Mouse (Mus musculus): ENCODE data around the gene Tnfaip2. TPM values are rescaled to one million over a fixed set of nuclear protein-coding genes. Genes with fewer than 3 reads are reported as not detected.

Gene Tnfaip2
- total and polyA plus RNA-seq, 2 experiments from 2014 or later = 9.5 to 14.8 TPM

- TF ChIP-seq CTCF (IDR thresholded peaks at IDR 0.05; ENCODE audit: low read depth) (no peak), EP300 (IDR thresholded peaks at IDR 0.05; ENCODE audit: low read depth) (no peak)
- DNase-seq (ENCODE audit: low spot score) (no peak), ATAC-seq (ENCODE audit: insufficient read depth, low read depth) (0 out of 2 replicates have a peak, but pooled peaks have one; percentile 24)
- Histone ChIP-seq H3K4me2 (ENCODE audit: low read depth, low read length) (peak within 1 kb of the TSS; percentile 34), H3K4me3 (ENCODE audit: low read depth, low read length) (peak within 1 kb of the TSS; percentile 25; the same call in 1 of the 2 replicates), H3K27ac (ENCODE audit: low read depth) (no peak within 1 kb of the TSS), H3K9me3 (replicated peaks; ENCODE audit: control insufficient read depth, low read length) (no peaks in the 10 kb centered on the region), H3K4me1 (ENCODE audit: control insufficient read depth, insufficient read depth) (0 out of 2 replicates have a peak, but pooled peaks cover 5% of the 10 kb centered on the region), H3K27me3 (ENCODE audit: control insufficient read depth, insufficient read depth, low read length) (peaks cover 23% of the 10 kb centered on the region), H3K9ac (replicated peaks; ENCODE audit: low read depth, low read length) (no peak within 1 kb of the TSS), H3K36me3 (replicated peaks; ENCODE audit: control insufficient read depth, insufficient read depth, low read length) (no peaks in the 10 kb centered on the region)
- WGBS = 8% methylated on average over 20 of the region's 24 CpGs
Measured at GRCm38 (mm10) chr12:111406622-111407021, 35.6 kb upstream of the Tnfaip2 start, which contains the start of gene Lbhd2. Gene Lbhd2 (plus strand): TSS chr12:111406809.

- Histone ChIP-seq H3K4me2 (ENCODE audit: low read depth, low read length) (no peak overlapping the region), H3K9ac (replicated peaks; ENCODE audit: low read depth, low read length) (no peak overlapping the region)
- WGBS = 60% methylated on average over 5 of the region's 5 CpGs
Measured at GRCm38 (mm10) chr12:111409583-111409982, 32.7 kb upstream of the Tnfaip2 start.

DNA sequence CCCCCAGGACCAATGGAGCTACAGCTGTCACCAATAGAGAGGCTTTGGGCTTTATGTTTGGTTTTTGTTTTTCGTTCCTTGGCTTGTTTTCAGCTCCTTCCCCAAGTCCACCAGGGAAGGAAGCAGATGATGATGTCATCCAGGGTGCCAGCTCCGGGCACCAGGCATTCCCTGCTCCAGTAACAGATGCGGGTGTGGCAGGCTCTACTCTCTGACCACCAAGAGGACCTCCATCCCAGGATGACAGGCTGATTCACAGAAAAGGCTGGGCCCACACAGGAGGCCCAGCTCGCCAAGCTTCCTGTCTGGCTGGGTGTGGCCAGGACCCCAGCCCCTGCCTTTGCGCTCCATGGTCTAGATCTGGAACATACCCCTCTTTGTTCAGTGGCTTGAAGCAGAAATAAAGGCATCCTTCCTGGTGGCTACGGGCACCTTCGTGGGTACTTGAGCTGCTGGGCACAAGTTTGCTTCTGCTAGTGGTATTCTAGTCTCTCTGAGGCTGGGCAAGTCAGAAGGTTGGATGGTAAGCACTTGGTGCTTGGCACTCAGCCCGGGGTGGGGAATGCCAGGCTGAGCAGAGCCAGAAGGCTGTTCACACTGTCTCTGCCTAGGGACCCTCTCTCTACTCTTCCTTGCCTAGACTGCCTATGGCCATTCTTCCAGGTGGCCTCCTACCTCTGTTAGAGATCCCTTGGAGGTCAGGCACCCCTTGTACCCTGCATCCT is 30.5 kb upstream of the Tnfaip2 start:
- no peak for TF ChIP-seq EP300 (IDR thresholded peaks at IDR 0.05; ENCODE audit: low read depth)
- peak overlapping the region; percentile 87; the same call in 1 of the 2 replicates for H3K27ac ChIP-seq (ENCODE audit: low read depth)
- ATAC-seq (ENCODE audit: insufficient read depth, low read depth) (peak; percentile 29; the same call in 1 of the 2 replicates), DNase-seq (ENCODE audit: low spot score) (no peak)
- peaks cover 13% of the 10 kb centered on the region for H3K27me3 ChIP-seq (ENCODE audit: control insufficient read depth, insufficient read depth, low read length)
- no peak overlapping the region for H3K4me2 ChIP-seq (ENCODE audit: low read depth, low read length)
- WGBS = 63% methylated on average over 8 of the region's 8 CpGs
- H3K4me3 ChIP-seq (ENCODE audit: low read depth, low read length) = no peak overlapping the region
- no peak overlapping the region for H3K9ac ChIP-seq (replicated peaks; ENCODE audit: low read depth, low read length)
- H3K36me3 ChIP-seq (replicated peaks; ENCODE audit: control insufficient read depth, insufficient read depth, low read length) = no peaks in the 10 kb centered on the region
- no peaks in the 10 kb centered on the region for H3K9me3 ChIP-seq (replicated peaks; ENCODE audit: control insufficient read depth, low read length)
- peaks cover 23% of the 10 kb centered on the region for H3K4me1 ChIP-seq (ENCODE audit: control insufficient read depth, insufficient read depth)

More at GRCm38 (mm10) chr12:111409583-111409982, 32.7 kb upstream of the Tnfaip2 start:
- Histone ChIP-seq H3K27me3 (ENCODE audit: control insufficient read depth, insufficient read depth, low read length) (peaks cover 23% of the 10 kb centered on the region), H3K9me3 (replicated peaks; ENCODE audit: control insufficient read depth, low read length) (no peaks in the 10 kb centered on the region), H3K27ac (ENCODE audit: low read depth) (no peak overlapping the region), H3K36me3 (replicated peaks; ENCODE audit: control insufficient read depth, insufficient read depth, low read length) (no peaks in the 10 kb centered on the region), H3K4me3 (ENCODE audit: low read depth, low read length) (no peak overlapping the region), H3K4me1 (ENCODE audit: control insufficient read depth, insufficient read depth) (peaks cover 21% of the 10 kb centered on the region)
- ATAC-seq (ENCODE audit: insufficient read depth, low read depth) = no peak
- no peak for DNase-seq (ENCODE audit: low spot score)
- TF ChIP-seq CTCF (IDR thresholded peaks at IDR 0.05; ENCODE audit: low read depth) (no peak), EP300 (IDR thresholded peaks at IDR 0.05; ENCODE audit: low read depth) (no peak)

- H3K27ac ChIP-seq (ENCODE audit: low read depth) = peak overlapping the region; percentile 87
- H3K4me2 ChIP-seq (ENCODE audit: low read depth, low read length) = peak overlapping the region; percentile 67
- no peaks in the 10 kb centered on the region for H3K36me3 ChIP-seq (replicated peaks; ENCODE audit: control insufficient read depth, insufficient read depth, low read length)
- H3K9ac ChIP-seq (replicated peaks; ENCODE audit: low read depth, low read length) = peak overlapping the region; percentile 48; the same call in 1 of the 2 replicates
- DNase-seq (ENCODE audit: low spot score) = no peak
- WGBS = 8% methylated on average over 12 of the region's 12 CpGs
- peaks cover 31% of the 10 kb centered on the region for H3K4me1 ChIP-seq (ENCODE audit: control insufficient read depth, insufficient read depth)
- peak; percentile 21 for ATAC-seq (ENCODE audit: insufficient read depth, low read depth)
- peak; percentile 32 for TF ChIP-seq CTCF (IDR thresholded peaks at IDR 0.05; ENCODE audit: low read depth)
- no peak for TF ChIP-seq EP300 (IDR thresholded peaks at IDR 0.05; ENCODE audit: low read depth)
- H3K9me3 ChIP-seq (replicated peaks; ENCODE audit: control insufficient read depth, low read length) = no peaks in the 10 kb centered on the region
- 0 out of 2 replicates have a peak, but pooled peaks cover 5% of the 10 kb centered on the region for H3K27me3 ChIP-seq (ENCODE audit: control insufficient read depth, insufficient read depth, low read length)
- H3K4me3 ChIP-seq (ENCODE audit: low read depth, low read length) = peak overlapping the region; percentile 42
Measured at GRCm38 (mm10) chr12:111412581-111413284, 29.5 kb upstream of the Tnfaip2 start.

- TF ChIP-seq CTCF (IDR thresholded peaks at IDR 0.05; ENCODE audit: low read depth) = peak; percentile 99
- no peak for TF ChIP-seq EP300 (IDR thresholded peaks at IDR 0.05; ENCODE audit: low read depth)
- H3K4me3 ChIP-seq (ENCODE audit: low read depth, low read length) = peak overlapping the region; percentile 42
- H3K4me1 ChIP-seq (ENCODE audit: control insufficient read depth, insufficient read depth) = peaks cover 33% of the 10 kb centered on the region
- peak overlapping the region; percentile 87 for H3K27ac ChIP-seq (ENCODE audit: low read depth)
- whole genome bisulfite sequencing = under 1% methylated on average over 21 of the region's 21 CpGs
- DNase-seq (ENCODE audit: low spot score) = peak; percentile 93
- no peaks in the 10 kb centered on the region for H3K9me3 ChIP-seq (replicated peaks; ENCODE audit: control insufficient read depth, low read length)
- no peaks in the 10 kb centered on the region for H3K27me3 ChIP-seq (ENCODE audit: control insufficient read depth, insufficient read depth, low read length)
- H3K9ac ChIP-seq (replicated peaks; ENCODE audit: low read depth, low read length) = peak overlapping the region; percentile 48; the same call in 1 of the 2 replicates
- H3K36me3 ChIP-seq (replicated peaks; ENCODE audit: control insufficient read depth, insufficient read depth, low read length) = no peaks in the 10 kb centered on the region
- ATAC-seq (ENCODE audit: insufficient read depth, low read depth) = peak; percentile 90
- H3K4me2 ChIP-seq (ENCODE audit: low read depth, low read length) = peak overlapping the region; percentile 67
Measured at GRCm38 (mm10) chr12:111413300-111413699, 29.0 kb upstream of the Tnfaip2 start.
